Mouse (Mus musculus): ENCODE measurements at regions not wholly inside any gene's neighbourhood (a gene's known extent, or its start where the extent isn't known, plus 50 kb on each side); places are given as distances from the start of the nearest gene placed in this dataset.
"Not testable (repeated sequence)": the region's sequence is repeated elsewhere in the genome, so short reads cannot be mapped to it uniquely, and the experiment has no call there.

- Histone ChIP-seq H3K36me3 (ENCODE audit: insufficient read depth, low read length) (no peaks in the 10 kb centered on the region), H3K4me1 (replicated peaks; ENCODE audit: insufficient read depth, low read length) (no peaks in the 10 kb centered on the region), H3K9ac (ENCODE audit: low read depth, low read length) (no peak overlapping the region), H3K27ac (no peak overlapping the region), H3K27me3 (ENCODE audit: insufficient read depth, low read length) (no peaks in the 10 kb centered on the region), H3K9me3 (replicated peaks; ENCODE audit: low read length) (no peaks in the 10 kb centered on the region), H3K4me3 (replicated peaks; ENCODE audit: low read depth, low read length) (no peak overlapping the region), H3K4me2 (ENCODE audit: low read length) (no peak overlapping the region)
- no peak for DNase-seq (ENCODE audit: low spot score)
- no peak for TF ChIP-seq CTCF (IDR thresholded peaks at IDR 0.05; ENCODE audit: low read depth)
- no peak for ATAC-seq (replicated peaks; ENCODE audit: low FRiP score, low read depth)
These were observed 174.4 kb downstream of the St8sia4 start for GRCm38 (mm10) chr1:95493004-95493403.

GRCm38 (mm10) chr1:95500671-95501070, 166.7 kb downstream of the St8sia4 start:
- H3K27me3 ChIP-seq (ENCODE audit: insufficient read depth, low read length); DNase-seq (ENCODE audit: low spot score); H3K4me3 ChIP-seq (replicated peaks; ENCODE audit: low read depth, low read length); ATAC-seq (replicated peaks; ENCODE audit: low FRiP score, low read depth); H3K36me3 ChIP-seq (ENCODE audit: insufficient read depth, low read length); H3K4me1 ChIP-seq (replicated peaks; ENCODE audit: insufficient read depth, low read length); H3K9me3 ChIP-seq (replicated peaks; ENCODE audit: low read length); H3K27ac ChIP-seq; H3K9ac ChIP-seq (ENCODE audit: low read depth, low read length); H3K4me2 ChIP-seq (ENCODE audit: low read length): not testable (repeated sequence)

GRCm38 (mm10) chr1:95508718-95509117, 158.7 kb downstream of the St8sia4 start:
- no peak overlapping the region for H3K27ac ChIP-seq
- no peak overlapping the region for H3K4me2 ChIP-seq (ENCODE audit: low read length)
- ATAC-seq (replicated peaks; ENCODE audit: low FRiP score, low read depth) (no peak), DNase-seq (ENCODE audit: low spot score) (no peak)
- H3K4me1 ChIP-seq (replicated peaks; ENCODE audit: insufficient read depth, low read length), result no peaks in the 10 kb centered on the region
- no peaks in the 10 kb centered on the region for H3K27me3 ChIP-seq (ENCODE audit: insufficient read depth, low read length)
- no peak overlapping the region for H3K4me3 ChIP-seq (replicated peaks; ENCODE audit: low read depth, low read length)
- H3K9ac ChIP-seq (ENCODE audit: low read depth, low read length), result no peak overlapping the region
- TF ChIP-seq CTCF (IDR thresholded peaks at IDR 0.05; ENCODE audit: low read depth), result no peak
- no peaks in the 10 kb centered on the region for H3K36me3 ChIP-seq (ENCODE audit: insufficient read depth, low read length)
- H3K9me3 ChIP-seq (replicated peaks; ENCODE audit: low read length), result no peaks in the 10 kb centered on the region
- 94% methylated on average over 2 of the region's 2 CpGs for WGBS

GRCm38 (mm10) chr1:95528726-95529125, 138.6 kb downstream of the St8sia4 start:
- H3K9me3 ChIP-seq (replicated peaks; ENCODE audit: low read length), result no peaks in the 10 kb centered on the region
- DNase-seq (ENCODE audit: low spot score) (no peak), ATAC-seq (replicated peaks; ENCODE audit: low FRiP score, low read depth) (no peak)
- no peak overlapping the region for H3K4me3 ChIP-seq (replicated peaks; ENCODE audit: low read depth, low read length)
- H3K4me1 ChIP-seq (replicated peaks; ENCODE audit: insufficient read depth, low read length), result no peaks in the 10 kb centered on the region
- H3K27ac ChIP-seq, result no peak overlapping the region
- no peak overlapping the region for H3K4me2 ChIP-seq (ENCODE audit: low read length)
- H3K9ac ChIP-seq (ENCODE audit: low read depth, low read length), result no peak overlapping the region
- WGBS, result 60% methylated on average over 4 of the region's 4 CpGs
- TF ChIP-seq CTCF (IDR thresholded peaks at IDR 0.05; ENCODE audit: low read depth), result no peak
- H3K27me3 ChIP-seq (ENCODE audit: insufficient read depth, low read length), result no peaks in the 10 kb centered on the region
- H3K36me3 ChIP-seq (ENCODE audit: insufficient read depth, low read length), result no peaks in the 10 kb centered on the region

GRCm38 (mm10) chr1:95531017-95531416, 136.4 kb downstream of the St8sia4 start:
- Histone ChIP-seq H3K27me3 (ENCODE audit: insufficient read depth, low read length) (no peaks in the 10 kb centered on the region), H3K9me3 (replicated peaks; ENCODE audit: low read length) (no peaks in the 10 kb centered on the region), H3K36me3 (ENCODE audit: insufficient read depth, low read length) (no peaks in the 10 kb centered on the region), H3K9ac (ENCODE audit: low read depth, low read length) (no peak overlapping the region), H3K4me3 (replicated peaks; ENCODE audit: low read depth, low read length) (no peak overlapping the region), H3K4me2 (ENCODE audit: low read length) (no peak overlapping the region), H3K27ac (no peak overlapping the region), H3K4me1 (replicated peaks; ENCODE audit: insufficient read depth, low read length) (no peaks in the 10 kb centered on the region)
- ATAC-seq (replicated peaks; ENCODE audit: low FRiP score, low read depth) (no peak), DNase-seq (ENCODE audit: low spot score) (no peak)
- 77% methylated on average over 3 of the region's 3 CpGs for whole genome bisulfite sequencing
- no peak for TF ChIP-seq CTCF (IDR thresholded peaks at IDR 0.05; ENCODE audit: low read depth)
